Mouse (Mus musculus): ENCODE data around the gene St3gal4. TPM values are rescaled to one million over a fixed set of nuclear protein-coding genes. Genes with fewer than 3 reads are reported as not detected.

St3gal4 gene
- 24.3 TPM for polyA plus RNA-seq (2017; shearing (Covaris generic))

GRCm38 (mm10) chr9:35119168-35119567 is at the start of gene St3gal4:
Gene St3gal4 (minus strand): TSS chr9:35119268.

Other genes starting within 250 kb of the St3gal4 start
- gene Dcps, start 56.8 kb upstream of the St3gal4 start, polyA plus RNA-seq (2017; shearing (Covaris generic)) = 46.7 TPM
- 134 TPM for gene Srpr, start 80.9 kb upstream of the St3gal4 start, polyA plus RNA-seq (2017; shearing (Covaris generic))
- gene Tirap, start 81.0 kb upstream of the St3gal4 start, polyA plus RNA-seq (2017; shearing (Covaris generic)) = 4.2 TPM
- gene Foxred1, start 91.8 kb upstream of the St3gal4 start, polyA plus RNA-seq (2017; shearing (Covaris generic)) = 42.0 TPM
- gene Fam118b, start 148.5 kb upstream of the St3gal4 start, polyA plus RNA-seq (2017; shearing (Covaris generic)) = 19.1 TPM
- 50.2 TPM for gene Rpusd4, start 148.6 kb upstream of the St3gal4 start, polyA plus RNA-seq (2017; shearing (Covaris generic))